Mouse (Mus musculus): ENCODE results near the gene Megf8.
"Not testable (repeated sequence)": the region's sequence is repeated elsewhere in the genome, so short reads cannot be mapped to it uniquely, and the experiment has no call there.

Gene Megf8

DNA sequence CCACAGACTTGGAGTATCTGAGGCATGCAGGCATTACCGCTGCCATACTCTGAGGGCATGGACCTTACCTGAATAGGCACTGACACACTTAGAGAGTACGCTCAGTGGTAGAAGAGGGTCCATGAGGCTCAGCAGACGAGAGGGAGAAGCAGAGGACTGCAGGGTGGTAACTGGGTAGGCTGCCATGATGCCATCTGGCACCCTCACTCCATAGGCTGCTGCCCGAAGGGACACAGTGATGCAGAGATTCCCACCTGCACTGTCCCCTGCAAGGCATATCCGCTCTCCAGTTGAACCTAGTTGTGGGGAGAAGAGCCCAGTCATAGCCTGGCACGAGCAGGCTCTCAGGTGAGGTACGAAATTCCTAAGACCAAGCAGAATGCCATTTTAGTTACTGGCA, 66.4 kb downstream of the Megf8 start:
- DNase-seq (ENCODE audit: low spot score in 2 of 2) = no peak

DNA sequence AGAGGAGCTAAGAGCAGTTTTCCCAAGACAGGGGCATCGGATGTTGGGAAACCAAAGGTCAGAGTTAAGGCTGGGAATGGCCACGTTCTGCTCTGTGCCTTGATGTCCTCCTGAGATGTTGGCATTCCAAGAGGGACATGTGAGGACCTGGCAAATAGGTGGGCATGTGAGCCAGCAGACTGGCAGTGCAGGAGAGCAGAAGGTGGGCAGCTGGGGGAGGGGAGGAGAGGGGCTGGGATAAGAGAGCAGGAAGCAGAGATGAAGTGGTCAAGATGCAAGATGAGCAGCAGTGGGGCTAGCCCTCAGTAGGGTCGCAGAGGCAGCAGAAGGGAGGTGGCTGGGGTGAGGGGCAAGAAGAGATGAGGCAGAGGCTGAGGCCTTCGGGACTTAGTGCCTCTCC, 66.9 kb downstream of the Megf8 start:
- DNase-seq (ENCODE audit: low spot score in 2 of 2) = no peak

DNA sequence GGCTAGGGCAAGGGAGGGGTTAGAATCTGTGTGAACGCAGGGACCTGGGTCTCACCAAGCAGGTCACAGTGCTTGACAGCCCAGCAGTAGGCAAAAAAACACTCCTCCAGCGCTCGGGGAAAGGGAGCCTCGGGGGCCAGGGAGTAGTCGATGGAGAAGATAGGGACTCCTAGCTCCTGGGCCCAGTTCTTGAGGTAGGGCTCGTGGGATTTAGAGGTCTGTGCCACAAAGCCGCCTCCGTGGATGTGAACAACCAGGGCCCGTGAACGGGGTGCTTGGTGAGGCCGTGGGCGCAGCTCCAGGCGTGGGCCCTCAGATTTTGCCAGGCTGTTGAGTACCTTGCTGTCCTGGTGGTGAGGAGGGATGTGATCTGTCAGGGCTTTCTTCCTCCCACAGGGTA, 67.4 kb downstream of the Megf8 start:
- no peak for DNase-seq (ENCODE audit: low spot score in 2 of 2)

DNA sequence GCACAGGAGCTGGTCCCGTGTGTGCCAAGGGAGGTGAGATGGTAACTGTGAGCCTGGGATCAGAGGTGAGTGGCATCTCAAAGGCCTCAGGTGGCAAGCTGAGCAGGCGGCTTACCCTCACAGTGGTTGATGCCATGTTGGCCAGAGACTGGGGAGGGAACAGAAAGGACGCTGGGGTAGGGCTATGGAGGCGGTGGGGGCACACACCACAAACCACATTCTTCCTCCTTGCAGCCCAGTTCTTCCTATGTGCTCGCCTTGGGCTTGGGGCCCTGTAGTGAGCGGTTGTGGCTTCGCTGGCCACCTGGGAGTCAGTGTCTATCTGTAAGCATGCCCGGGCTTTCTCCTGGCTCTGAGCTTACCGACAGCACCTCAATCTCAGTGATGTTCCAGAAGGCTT, 67.9 kb downstream of the Megf8 start:
- DNase-seq (ENCODE audit: low spot score in 2 of 2) = no peak

DNA sequence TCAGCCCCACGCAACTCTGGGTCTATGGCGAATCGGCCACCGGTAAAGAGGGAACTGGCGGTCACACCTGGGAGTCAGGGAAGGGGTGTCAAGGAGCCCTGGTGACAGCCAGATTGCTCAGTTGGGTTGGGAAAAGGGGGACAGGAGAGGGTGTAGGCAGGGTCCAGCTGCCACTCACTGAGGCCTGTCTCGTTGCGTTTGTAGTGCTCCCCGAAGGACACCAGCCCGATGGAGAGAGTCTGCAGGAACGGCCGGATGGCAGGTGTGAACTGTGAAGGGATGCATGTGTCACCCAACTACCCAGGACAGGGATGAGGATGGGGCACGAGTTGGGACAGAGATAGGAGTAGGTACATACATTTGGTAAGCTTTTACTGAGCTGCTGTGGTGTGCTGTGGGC, 68.3 kb downstream of the Megf8 start:
- no peak for DNase-seq (ENCODE audit: low spot score in 2 of 2)

DNA sequence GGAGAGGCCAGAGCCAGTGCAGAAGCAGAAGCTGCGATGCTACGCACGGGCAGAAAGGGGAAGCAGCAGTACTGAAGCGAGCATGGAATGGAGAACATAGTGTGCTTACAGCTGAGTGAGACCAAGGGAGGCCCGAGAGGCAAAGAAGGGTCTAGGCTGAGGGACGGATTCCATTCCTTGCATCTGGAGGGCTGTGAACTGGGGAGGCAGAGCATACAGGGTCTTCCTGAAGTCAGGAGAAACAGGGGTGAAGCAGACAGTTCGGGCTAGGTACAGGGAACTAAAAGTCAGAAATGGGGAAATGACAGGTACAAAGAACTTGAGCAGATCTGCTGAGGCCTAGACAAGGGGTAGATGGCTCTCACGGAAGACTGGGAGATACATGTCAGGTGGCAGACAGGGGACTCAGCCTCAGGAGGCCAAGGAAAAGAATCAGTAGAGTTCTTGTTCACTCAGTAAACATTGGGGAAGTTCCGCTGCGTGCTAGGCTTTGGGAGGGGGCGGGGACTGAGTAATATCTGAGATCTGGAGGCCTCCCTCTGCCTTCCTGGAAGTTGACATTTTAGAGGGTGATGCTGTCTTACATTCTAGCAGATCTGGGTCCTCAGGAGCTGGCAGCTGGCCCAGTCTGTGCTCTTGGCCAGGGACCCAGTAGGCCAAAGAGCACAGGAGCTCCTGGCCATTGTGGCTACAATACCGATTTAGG, 69.0 kb downstream of the Megf8 start:
- no peak for DNase-seq (ENCODE audit: low spot score in 2 of 2)

DNA sequence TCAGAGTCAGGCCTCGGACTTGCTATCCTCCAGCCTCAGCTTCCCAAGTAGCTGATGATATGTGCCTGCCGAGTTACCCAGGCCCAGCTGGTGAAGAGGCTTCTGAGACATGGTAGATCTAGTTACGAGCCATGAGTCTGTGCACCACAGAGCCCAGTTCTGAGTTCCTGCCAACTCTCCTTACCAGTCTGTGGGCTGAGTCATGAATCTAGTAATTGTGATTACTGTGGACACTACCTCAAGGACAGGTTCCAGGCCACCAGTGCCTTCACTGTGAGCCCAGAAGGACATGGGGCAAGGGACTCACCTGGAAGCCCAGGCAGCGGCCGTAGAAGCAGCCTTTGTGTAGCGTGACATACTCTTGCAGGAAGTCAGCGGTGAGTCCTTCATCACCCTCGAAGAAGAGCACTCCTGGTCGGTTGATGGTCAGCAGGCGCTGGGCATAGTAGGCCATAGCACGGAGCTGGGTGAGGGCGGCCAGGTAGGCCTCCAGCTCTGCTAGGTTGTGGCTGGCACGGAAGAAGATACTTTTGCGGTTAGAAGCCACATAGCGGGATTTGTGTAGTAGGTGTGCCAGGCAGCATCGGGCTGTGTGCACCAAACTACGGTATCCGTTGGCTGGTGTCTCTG, 71.0 kb downstream of the Megf8 start:
- no peak for DNase-seq (ENCODE audit: low spot score in 2 of 2)

DNA sequence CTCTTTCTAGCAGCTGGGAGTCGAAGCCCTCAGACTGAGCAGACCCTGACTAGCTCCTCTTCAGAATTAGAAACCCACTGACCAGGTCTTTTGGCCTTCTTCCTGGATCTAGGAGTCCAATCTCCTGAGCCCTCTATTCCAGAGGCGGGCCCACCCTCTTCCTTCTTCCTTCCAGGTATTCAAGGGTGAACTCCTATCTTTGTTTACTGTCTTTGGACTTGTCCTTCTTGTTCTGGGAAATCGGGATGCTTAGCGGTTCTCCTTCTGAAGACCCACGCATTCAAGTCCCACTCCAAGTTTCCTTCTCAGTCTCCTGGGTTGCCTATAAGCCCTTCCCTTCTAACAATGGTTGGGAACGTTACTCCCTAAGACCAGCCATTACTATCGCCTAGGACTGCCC, 72.0 kb downstream of the Megf8 start:
- DNase-seq (ENCODE audit: low spot score in 2 of 2) = no peak

DNA sequence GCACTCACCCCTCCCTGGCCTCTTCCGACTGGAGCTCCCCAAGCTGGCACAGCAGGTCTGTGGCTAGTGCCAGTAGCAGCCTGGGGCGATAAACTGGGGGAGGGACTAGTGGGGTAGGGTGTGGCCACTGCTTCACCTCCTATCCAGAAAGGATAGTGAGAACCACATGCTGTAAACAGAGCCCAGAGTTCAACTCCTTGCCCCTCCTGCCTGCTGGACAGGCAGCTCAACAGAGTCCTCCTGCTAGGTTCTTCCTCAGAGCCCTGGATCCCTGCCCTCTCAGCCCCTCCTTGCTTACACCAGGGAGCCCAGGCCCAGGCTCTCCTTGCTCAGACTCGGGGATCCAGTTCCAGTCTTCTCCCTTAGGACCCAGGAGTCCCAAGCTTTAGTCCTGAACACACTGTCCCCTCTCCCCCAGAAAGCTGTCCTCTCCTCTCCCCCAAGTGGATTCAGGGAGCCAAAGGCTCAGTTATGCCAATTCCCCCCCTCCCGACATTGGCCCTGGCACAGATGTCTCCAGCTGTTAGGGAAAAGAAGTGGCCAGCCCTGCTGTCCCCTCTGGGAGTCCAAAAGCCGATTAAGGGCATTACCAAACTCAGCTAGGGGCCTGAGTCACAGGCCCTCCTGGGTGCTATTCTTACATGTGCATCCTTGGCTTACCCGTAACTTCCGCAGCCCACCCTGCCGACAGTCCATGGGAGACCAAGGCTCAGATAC, 73.2 kb downstream of the Megf8 start:
- DNase-seq (ENCODE audit: low spot score in 2 of 2) = no peak

DNA sequence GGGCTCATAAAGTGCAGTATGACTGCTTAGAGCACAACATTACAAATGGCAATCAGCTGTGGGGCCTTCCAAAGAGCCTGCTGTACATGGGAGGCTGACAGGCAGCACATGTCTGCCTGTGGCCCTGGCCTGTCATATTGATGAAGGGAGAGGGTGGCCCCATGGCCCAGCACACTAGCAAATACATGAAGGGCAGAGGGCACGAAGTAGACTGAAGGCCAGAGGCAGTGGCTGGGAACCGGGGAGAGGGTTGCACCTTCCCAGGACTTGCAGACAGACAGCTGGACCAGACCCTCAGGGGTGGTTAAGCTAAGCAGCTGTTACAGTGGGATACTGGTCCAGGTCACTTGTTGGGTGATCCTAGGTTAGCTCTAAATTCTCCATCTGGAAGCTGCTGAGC, 74.0 kb downstream of the Megf8 start:
- no peak for DNase-seq (ENCODE audit: low spot score in 2 of 2)

DNA sequence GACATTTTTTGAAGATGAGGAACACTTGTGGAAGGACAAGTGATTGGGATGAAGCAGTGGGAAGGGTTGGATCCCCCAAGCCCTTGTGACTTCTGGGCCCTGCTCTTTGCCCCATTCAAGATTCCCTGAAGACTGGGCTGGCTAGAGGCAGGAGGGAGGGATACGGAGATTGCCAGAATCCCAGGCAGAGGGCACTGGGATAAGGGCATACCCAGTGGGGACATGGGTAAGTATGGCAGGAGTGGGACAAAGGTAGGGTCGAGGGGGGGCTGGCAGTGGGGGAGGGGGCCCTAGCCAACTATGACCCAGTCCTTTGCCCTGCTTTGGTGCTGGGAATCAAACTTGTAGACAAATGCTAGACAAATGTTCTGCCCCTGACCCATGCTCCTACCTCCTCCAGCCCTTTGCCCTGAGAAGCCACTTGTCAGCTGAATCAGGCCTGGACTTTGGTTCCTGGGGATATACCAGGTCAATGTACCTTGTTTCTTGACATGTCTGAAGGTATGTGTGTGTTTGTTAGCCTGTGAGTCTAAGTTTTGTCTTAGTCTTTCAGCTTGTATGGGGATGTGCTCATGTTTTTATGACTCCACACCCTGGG, 75.0 kb downstream of the Megf8 start:
- no peak for DNase-seq (ENCODE audit: low spot score in 2 of 2)

DNA sequence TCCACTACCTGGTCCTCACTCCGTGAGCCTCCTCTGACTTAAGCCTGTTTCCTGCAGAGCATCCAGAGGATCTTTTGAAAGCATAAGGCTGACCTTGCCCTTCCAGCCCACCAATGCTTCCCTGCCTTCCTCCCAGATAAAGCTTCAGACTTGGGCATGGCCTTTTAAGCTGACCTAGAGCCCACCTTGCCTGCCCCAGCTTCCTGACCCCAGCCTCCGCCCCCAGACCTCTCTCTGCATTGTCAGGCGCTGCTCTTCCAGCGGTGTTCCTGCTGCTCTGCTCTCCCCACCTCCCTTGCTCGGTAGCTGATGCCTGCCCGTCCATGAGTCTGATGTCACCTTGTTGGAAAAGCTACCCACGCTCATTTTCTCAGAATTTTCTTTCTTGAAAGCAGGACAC, 75.9 kb downstream of the Megf8 start:
- DNase-seq (ENCODE audit: low spot score in 2 of 2) = no peak

DNA sequence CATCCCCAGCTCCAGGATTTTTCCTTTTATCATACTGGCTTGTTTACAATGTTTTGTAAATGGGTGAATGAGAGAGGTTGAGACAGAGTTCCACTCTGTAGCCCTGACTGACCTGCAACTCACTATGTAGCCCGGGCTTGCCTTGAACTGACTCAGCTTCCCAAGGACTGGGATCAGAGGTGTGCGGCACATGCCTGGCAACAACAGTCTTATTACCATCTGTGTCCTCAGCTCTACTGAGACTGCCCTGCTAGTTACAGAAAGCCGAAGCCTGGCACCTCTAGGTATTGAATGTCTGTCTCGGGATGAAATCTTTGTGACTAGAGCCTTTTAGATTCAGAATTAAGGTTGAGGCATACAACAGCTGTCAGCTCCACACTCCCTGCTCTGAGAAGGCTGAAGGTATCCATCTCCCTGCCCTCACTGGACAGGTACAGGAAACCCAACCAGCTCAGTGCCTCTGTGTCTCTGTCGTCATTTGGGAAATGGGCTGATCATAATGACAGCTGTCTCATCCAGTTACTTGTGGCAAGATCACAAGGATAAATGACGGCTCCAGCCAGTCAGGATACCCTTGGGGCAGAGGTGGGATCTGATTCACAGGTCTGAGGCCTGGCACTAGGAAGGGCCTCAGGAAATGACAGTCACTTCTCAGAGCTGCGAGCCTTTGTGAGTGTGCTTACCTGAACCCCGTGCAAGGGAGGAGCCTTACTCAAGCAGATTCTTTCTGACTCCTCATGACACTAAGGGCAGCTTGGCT, 76.7 kb downstream of the Megf8 start:
- no peak for DNase-seq (ENCODE audit: low spot score in 2 of 2)

DNA sequence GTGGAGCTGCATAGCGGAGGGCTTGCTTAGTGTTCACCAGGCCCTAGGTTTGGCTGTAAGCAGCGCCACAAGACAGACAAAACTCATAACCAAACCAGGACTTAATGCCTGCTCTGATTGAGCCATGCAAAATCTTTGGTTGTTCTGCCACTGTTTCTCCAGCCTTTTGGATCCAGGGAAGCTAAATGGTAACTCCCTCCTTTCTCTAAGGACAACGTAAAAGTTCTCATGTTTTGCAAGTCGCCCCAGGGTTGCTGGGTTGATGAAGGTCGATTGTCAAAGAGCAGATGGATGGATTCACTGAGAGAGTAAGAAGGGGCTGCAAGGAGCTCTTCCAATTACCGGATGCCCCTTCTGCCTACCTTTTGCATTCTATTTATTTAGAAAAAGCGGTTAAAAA, 77.8 kb downstream of the Megf8 start:
- no peak for DNase-seq (ENCODE audit: low spot score in 2 of 2)

DNA sequence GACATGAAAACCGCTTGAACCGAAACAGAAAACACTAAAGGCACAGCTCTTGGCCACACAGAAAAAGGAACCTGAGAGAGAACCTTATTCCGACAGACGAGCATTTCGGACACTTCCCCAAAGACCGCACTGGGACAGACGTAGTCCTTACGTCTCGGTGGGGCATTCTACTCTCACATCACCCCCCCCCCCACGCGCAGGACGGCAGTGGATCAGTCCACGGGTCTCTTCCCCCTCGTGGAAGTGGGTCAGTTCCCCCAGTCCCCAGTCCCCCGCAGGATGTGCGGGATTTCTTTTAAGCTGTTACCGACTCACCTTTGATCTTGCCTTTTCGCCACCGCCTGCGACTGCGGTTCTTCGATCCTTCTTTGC, 78.2 kb downstream of the Megf8 start:
- no peak for DNase-seq (ENCODE audit: low spot score in 2 of 2)

DNA sequence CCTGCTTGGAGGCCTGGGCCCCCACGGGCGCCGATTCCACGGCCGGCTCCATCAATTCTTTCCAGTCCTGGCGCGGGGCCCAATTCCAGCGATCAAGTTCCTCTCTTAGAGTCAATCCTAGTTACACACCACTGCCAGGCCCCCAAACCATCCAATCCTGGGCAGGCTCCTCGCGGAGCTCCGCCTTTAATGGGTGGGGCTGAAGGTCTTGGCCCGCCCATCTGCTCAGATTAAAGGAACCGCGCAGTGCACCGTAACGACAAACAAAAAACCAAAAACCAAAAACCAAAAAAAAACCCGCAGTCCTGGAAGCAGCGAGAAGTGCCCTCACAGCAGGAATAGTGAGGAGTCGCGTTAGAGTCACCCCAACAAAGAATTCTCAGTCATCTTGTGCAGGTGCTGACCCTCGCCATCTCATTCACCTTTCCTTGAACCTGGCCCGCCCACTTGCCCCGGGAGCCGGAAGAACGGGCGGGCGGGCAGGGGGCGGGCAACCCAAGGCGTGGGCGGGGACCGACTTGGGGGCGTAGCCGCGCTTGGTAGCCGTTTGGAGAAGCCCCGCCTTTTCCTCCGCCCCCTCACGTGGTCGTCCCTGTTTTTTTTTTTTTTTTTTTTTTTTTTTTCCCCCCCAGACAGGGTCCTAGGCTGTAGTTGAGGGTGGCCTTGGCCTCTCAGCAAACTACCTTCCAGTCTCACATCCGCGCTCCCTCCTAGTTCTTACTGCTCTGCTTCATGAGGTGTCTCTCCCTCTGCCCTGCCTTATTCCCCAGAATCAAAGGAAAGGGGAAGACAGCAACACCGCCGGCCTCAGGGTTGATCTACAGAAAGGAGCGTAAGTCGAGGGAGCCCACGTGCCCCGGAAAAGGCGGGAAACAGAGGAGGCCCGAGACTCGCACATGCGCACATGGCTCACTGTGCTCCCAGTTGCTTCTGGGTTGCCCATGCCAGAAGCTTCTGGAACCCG, 78.9 kb downstream of the Megf8 start:
- DNase-seq (ENCODE audit: low spot score in 2 of 2) = peak; percentile 96

DNA sequence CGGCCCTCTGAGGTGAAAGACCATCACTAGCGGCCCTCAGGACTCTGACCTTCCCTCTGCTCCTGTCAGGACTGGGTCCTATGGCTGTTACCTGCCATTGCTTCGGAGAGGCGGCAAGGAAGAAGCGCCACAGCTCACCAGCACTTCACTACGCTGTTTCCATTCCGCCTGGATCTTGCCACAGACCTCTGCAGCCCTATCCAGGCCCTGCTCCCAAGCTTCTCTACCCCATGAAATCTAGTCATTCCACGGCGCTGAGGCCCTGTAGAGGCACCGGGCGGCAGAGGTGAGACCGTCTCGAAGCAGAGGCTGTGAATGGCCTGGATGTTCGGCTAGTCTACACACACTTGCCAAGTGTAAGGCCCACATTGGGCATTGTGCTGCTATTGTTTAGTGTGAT, 79.7 kb downstream of the Megf8 start:
- DNase-seq (ENCODE audit: low spot score in 2 of 2) = no peak

DNA sequence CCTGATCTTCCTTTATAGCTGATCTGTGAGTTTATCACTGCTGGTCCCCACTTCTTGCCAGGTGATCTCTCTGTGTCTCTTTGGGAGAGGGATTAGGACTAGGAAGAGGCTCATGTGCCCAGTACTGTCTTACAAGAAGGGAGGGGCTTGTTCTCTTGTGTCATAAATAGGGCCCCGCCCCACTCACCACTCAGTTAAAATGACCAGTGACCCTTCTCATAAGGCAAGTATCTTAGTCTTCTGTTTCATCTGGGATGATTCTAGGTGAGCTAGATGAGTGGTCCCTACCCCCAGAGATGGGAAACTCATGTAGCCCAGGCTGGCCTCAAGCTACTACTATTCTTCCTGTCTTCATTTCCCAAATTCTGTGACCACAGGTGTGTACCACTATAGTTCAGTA, 81.6 kb downstream of the Megf8 start, which contains the start of gene Lipe:
Gene Lipe (minus strand): TSS at position 101 of the 400 bp plus-strand sequence.
- DNase-seq (ENCODE audit: low spot score in 2 of 2) = no peak

DNA sequence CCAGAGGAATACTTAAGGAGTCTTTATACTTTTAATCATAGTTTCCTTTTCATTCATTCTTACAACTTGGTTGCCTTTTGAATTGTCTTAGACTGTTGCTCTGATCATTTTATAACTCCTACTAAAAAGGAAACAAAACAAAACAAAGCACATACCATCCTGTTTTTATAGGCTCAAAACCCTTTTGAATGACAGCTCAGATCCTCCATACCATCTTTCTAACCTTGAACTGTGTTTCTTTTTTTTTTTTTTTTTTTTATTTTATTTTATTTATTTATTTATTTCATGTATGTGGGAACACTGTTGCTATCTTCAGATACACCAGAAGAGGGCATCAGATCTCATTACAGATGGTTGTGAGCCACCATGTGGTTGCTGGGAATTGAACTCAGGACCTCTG, 82.1 kb downstream of the Megf8 start:
- DNase-seq (ENCODE audit: low spot score in 2 of 2) = not testable (repeated sequence)

DNA sequence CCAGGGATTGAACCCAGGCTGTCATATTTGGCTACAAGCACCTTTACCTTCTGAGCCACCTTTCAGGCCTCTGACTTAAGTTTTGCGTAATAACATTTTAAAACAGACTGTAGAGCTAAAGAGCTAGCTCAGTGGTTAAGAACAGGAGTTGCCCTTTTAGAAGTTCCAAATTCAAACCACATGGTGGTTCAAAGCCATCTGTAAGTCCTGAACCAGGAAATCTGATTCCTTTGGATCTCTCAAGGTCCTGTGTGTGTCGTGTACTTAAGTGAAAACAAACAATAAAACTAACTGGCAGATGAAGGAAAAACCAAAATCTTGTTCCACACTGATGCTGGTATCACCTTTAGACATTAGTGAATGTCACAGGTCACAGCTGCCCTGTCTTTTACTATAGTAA, 84.6 kb downstream of the Megf8 start:
- no peak for DNase-seq (ENCODE audit: low spot score in 2 of 2)

DNA sequence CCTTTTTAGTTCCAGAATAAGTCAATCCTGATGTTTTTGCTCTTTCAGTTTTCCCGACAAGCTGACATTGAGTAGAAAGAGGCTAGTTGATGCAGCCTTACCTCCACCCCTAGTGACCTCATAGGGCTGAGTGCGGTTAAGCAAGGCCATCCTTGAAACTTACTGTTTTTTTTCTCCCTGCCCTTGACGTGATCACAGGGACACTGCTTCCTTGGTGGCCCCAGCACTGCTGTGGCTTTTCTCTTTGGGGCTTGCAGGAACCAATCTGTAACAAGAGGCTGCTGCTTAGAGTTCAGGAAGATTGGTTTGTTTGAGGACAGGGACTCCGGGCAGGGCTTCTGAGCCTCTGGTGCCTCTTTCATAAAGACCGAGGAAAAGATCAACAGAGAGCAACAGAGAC, 85.0 kb downstream of the Megf8 start:
- DNase-seq (ENCODE audit: low spot score in 2 of 2) = no peak
